Mouse (Mus musculus) frontal cortex, postnatal 25 days (tissue): ENCODE results near the gene Gm49383.
"Not testable (repeated sequence)": the region's sequence is repeated elsewhere in the genome, so short reads cannot be mapped to it uniquely, and the experiment has no call there.

Source experiments
- DNase-seq, 2 experiments: peaks; one replicate each; pipeline ENCODE4 v3.0.0; 2022; ENCODE audit warnings: low spot score in 2 of 2

Gene Gm49383

GRCm38 (mm10) chr12:69164904-69165303 lies 32.0 kb downstream of the Gm49383 start:
- no peak for DNase-seq

- DNase-seq, result not testable (repeated sequence)
Measured at GRCm38 (mm10) chr12:69163586-69163985, 33.3 kb downstream of the Gm49383 start.

GRCm38 (mm10) chr12:69160677-69161076 lies 36.2 kb downstream of the Gm49383 start:
- DNase-seq, result not testable (repeated sequence)

GRCm38 (mm10) chr12:69159578-69159940 lies 37.3 kb downstream of the Gm49383 start:
- no peak for DNase-seq

GRCm38 (mm10) chr12:69158765-69159577 lies 37.9 kb downstream of the Gm49383 start, which contains the start of gene Rps29:
TSS of gene Rps29 (minus strand) at chr12:69159186.
- DNase-seq, result peak; percentile 97

- no peak for DNase-seq
Measured at GRCm38 (mm10) chr12:69158366-69158764, 38.5 kb downstream of the Gm49383 start.

- DNase-seq, result no peak
Measured at GRCm38 (mm10) chr12:69157107-69157506, 39.8 kb downstream of the Gm49383 start.

- no peak for DNase-seq
Measured at GRCm38 (mm10) chr12:69156436-69156835, 40.5 kb downstream of the Gm49383 start.

GRCm38 (mm10) chr12:69155923-69156322 lies 41.0 kb downstream of the Gm49383 start:
- DNase-seq, result no peak

- DNase-seq, result no peak
Measured at GRCm38 (mm10) chr12:69150049-69150448, 46.9 kb downstream of the Gm49383 start.

- DNase-seq, result no peak
Measured at GRCm38 (mm10) chr12:69147166-69147735, 49.7 kb downstream of the Gm49383 start.

- no peak for DNase-seq
Measured at GRCm38 (mm10) chr12:69143460-69143859, 53.4 kb downstream of the Gm49383 start.

GRCm38 (mm10) chr12:69139841-69140240 lies 57.1 kb downstream of the Gm49383 start:
- DNase-seq, result no peak

GRCm38 (mm10) chr12:69139201-69139600 lies 57.7 kb downstream of the Gm49383 start:
- no peak for DNase-seq
